Mouse (Mus musculus) lung, embryonic 16.5 days (tissue): Measurements from ENCODE around the gene Npcd. TPM values are rescaled to one million over a fixed set of nuclear protein-coding genes. Genes with fewer than 3 reads are reported as not detected.
"Not testable (repeated sequence)": the region's sequence is repeated elsewhere in the genome, so short reads cannot be mapped to it uniquely, and the experiment has no call there.

Experiments used
- ATAC-seq: fragments of 200-750 bp; cut with Nextera tagmentation; 2 replicates; pipeline ENCODE4 v1.8.0; 2017; ENCODE audit warnings: low read depth, mild to moderate bottlenecking, moderate library complexity
- H3K27ac ChIP-seq: fragments of 300-500 bp; sonication (generic); 2 replicates; pipeline ENCODE4 v1.5.1; 2014; ENCODE audit warnings: mild to moderate bottlenecking, control low read depth, low read length
- H3K27me3 ChIP-seq: fragments of 300-500 bp; sonication (generic); 2 replicates; pipeline ENCODE4 v1.6.1; 2014; ENCODE audit warnings: low read depth, low read length, mixed read lengths; ENCODE audit not compliant: control insufficient read depth, insufficient read depth
- H3K36me3 ChIP-seq: fragments of 300-500 bp; sonication (generic); 2 replicates; pipeline ENCODE4 v1.6.1; 2014; ENCODE audit warnings: low read length; ENCODE audit not compliant: control insufficient read depth, insufficient read depth
- H3K4me1 ChIP-seq: fragments of 300-500 bp; sonication (generic); replicated peaks from 2 replicates; pipeline ENCODE4 v1.6.1; 2014; ENCODE audit warnings: low read length, mixed read lengths; ENCODE audit not compliant: control insufficient read depth, insufficient read depth
- H3K4me2 ChIP-seq: fragments of 300-500 bp; sonication (generic); 2 replicates; pipeline ENCODE4 v1.6.1; 2014; ENCODE audit warnings: low read depth, low read length, control low read depth
- H3K4me3 ChIP-seq: fragments of 300-500 bp; sonication (generic); 2 replicates; pipeline ENCODE4 v1.5.1; 2014; ENCODE audit warnings: mild to moderate bottlenecking, low read length, control low read depth
- H3K9ac ChIP-seq: fragments of 300-500 bp; sonication (generic); 2 replicates; pipeline ENCODE4 v1.6.1; 2014; ENCODE audit warnings: low read length, control low read depth
- H3K9me3 ChIP-seq: fragments of 300-500 bp; sonication (generic); 2 replicates; pipeline ENCODE4 v1.6.1; 2016; ENCODE audit warnings: low read length; ENCODE audit not compliant: control insufficient read depth
- WGBS: fragments of 180-500 bp; shearing (Covaris S2); extraction: QIAGEN DNeasy Blood & Tissue Kit; methylation state at CpG from one replicate; pipeline ENCODE4 v1.1.7; 2014; 5-methylcytosine and 5-hydroxymethylcytosine counted together
- polyA plus RNA-seq: library from polyadenylated mRNA; unstranded; fragments of >200 nt; fragmentation: Nextera tagmentation; extraction: Ambion mirVana; gene quantifications from 2 replicates; pipeline ENCODE4 v1.2.1, GENCODE M21; 2015

Gene Npcd
- polyA plus RNA-seq, 1 experiment from 2014 or later: 0.60 TPM

- Histone ChIP-seq H3K27ac (no peak overlapping the region), H3K9ac (no peak overlapping the region), H3K4me2 (no peak overlapping the region), H3K4me3 (no peak overlapping the region), H3K36me3 (peaks cover 22% of the 10 kb centered on the region), H3K4me1 (peaks cover 33% of the 10 kb centered on the region), H3K9me3 (no peaks in the 10 kb centered on the region), H3K27me3 (no peaks in the 10 kb centered on the region)
- no peak for ATAC-seq
- WGBS: 59% methylated on average over 14 of the region's 14 CpGs
Measured at GRCm38 (mm10) chr15:79825146-79825825, 8.8 kb downstream of the Npcd start.

GRCm38 (mm10) chr15:79823588-79824280 lies 10.3 kb downstream of the Npcd start:
- Histone ChIP-seq H3K9ac (no peak overlapping the region), H3K4me3 (no peak overlapping the region), H3K27me3 (no peaks in the 10 kb centered on the region), H3K9me3 (no peaks in the 10 kb centered on the region), H3K4me2 (no peak overlapping the region), H3K4me1 (peaks cover 31% of the 10 kb centered on the region), H3K36me3 (peaks cover 22% of the 10 kb centered on the region), H3K27ac (no peak overlapping the region)
- ATAC-seq: peak; percentile 40
- WGBS: 61% methylated on average over 19 of the region's 19 CpGs

GRCm38 (mm10) chr15:79822265-79823199 lies 11.5 kb downstream of the Npcd start:
- no peak overlapping the region for H3K4me2 ChIP-seq
- H3K27me3 ChIP-seq: no peaks in the 10 kb centered on the region
- peaks cover 14% of the 10 kb centered on the region for H3K36me3 ChIP-seq
- H3K27ac ChIP-seq: no peak overlapping the region
- peaks cover 24% of the 10 kb centered on the region for H3K4me1 ChIP-seq
- no peak overlapping the region for H3K4me3 ChIP-seq
- ATAC-seq: peak; percentile 53
- H3K9me3 ChIP-seq: no peaks in the 10 kb centered on the region
- no peak overlapping the region for H3K9ac ChIP-seq
- 53% methylated on average over 13 of the region's 13 CpGs for WGBS

GRCm38 (mm10) chr15:79818325-79818724 lies 15.7 kb downstream of the Npcd start:
- Histone ChIP-seq H3K9me3 (no peaks in the 10 kb centered on the region), H3K9ac (no peak overlapping the region), H3K36me3 (0 out of 2 replicates have a peak, but pooled peaks cover 3% of the 10 kb centered on the region), H3K27me3 (no peaks in the 10 kb centered on the region), H3K4me2 (no peak overlapping the region), H3K4me3 (no peak overlapping the region), H3K4me1 (peaks cover 9% of the 10 kb centered on the region), H3K27ac (no peak overlapping the region)
- WGBS: 82% methylated on average over 4 of the region's 4 CpGs
- ATAC-seq: no peak

DNA sequence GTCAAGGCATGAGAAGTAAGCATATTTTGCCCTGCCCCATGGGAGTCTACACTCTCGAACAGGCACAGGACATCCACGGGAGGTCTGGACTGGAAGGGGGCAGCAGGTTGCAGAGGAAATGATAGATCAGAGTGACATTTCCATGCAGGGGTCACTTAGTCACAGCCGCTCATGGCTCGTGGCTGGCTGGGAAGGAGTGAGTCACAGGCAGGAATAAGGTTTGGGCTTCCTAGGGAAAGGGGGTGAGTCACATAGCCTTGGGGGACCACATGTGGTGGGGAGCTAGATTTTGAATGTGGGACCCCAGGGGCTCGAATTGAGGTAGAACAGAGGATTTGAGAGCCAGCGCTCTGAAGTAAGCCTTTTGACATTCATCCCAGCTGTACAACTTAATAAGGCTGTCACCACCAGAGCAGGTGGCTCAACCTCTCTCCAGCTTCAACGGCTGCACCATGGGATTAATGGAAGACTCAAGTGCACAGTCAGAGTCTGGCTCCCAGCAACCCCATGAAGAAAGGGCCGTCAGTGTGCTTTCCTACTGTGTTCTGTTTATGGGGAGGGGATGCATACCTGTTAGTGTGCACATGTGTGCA lies 20.3 kb downstream of the Npcd start:
- Histone ChIP-seq H3K4me3 (no peak overlapping the region), H3K4me2 (no peak overlapping the region), H3K27ac (no peak overlapping the region), H3K9me3 (no peaks in the 10 kb centered on the region), H3K27me3 (peaks cover 2% of the 10 kb centered on the region; the same call in 1 of the 2 replicates), H3K36me3 (no peaks in the 10 kb centered on the region), H3K4me1 (no peaks in the 10 kb centered on the region), H3K9ac (no peak overlapping the region)
- WGBS: 39% methylated on average over 8 of the region's 8 CpGs
- no peak for ATAC-seq

- not testable (repeated sequence) for H3K4me3 ChIP-seq, H3K27me3 ChIP-seq, H3K27ac ChIP-seq, ATAC-seq, H3K9me3 ChIP-seq, H3K9ac ChIP-seq, H3K4me2 ChIP-seq, H3K36me3 ChIP-seq, H3K4me1 ChIP-seq
- WGBS: 63% methylated on average over 2 of the region's 2 CpGs
Measured at GRCm38 (mm10) chr15:79812840-79813239, 21.2 kb downstream of the Npcd start.

DNA sequence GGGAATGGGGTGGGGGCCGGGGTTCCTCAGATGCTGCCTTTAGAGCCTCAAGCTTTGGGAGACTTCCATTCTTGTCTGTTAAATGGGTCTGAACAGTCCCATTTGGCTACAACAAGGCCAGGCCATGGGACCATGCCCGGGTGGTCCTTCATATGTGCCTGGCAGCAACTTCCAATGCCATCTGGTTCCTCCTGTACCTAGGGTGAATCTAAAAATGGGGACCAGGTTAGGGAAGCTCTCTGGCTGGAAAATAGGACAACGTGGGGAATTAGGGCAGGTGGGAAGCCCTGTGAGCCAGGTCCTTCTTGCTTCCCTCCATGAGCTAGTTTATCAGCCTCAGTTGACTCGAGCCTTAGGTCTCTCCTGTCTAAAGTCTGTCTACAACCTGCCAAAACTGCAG lies 23.0 kb downstream of the Npcd start:
- H3K27ac ChIP-seq: no peak overlapping the region
- H3K4me2 ChIP-seq: no peak overlapping the region
- no peaks in the 10 kb centered on the region for H3K36me3 ChIP-seq
- WGBS: 56% methylated on average over 4 of the region's 4 CpGs
- H3K9ac ChIP-seq: no peak overlapping the region
- H3K9me3 ChIP-seq: no peaks in the 10 kb centered on the region
- no peaks in the 10 kb centered on the region for H3K4me1 ChIP-seq
- H3K4me3 ChIP-seq: no peak overlapping the region
- H3K27me3 ChIP-seq: peaks cover 12% of the 10 kb centered on the region
- no peak for ATAC-seq

- Histone ChIP-seq H3K27me3 (peaks cover 21% of the 10 kb centered on the region), H3K4me2 (no peak overlapping the region), H3K9me3 (no peaks in the 10 kb centered on the region), H3K4me3 (no peak overlapping the region), H3K36me3 (no peaks in the 10 kb centered on the region), H3K27ac (no peak overlapping the region), H3K4me1 (no peaks in the 10 kb centered on the region), H3K9ac (no peak overlapping the region)
- WGBS: 40% methylated on average over 3 of the region's 3 CpGs
- no peak for ATAC-seq
Measured at GRCm38 (mm10) chr15:79810061-79810460, 24.0 kb downstream of the Npcd start.
